Mouse (Mus musculus): ENCODE results near the gene Spdef. TPM values are rescaled to one million over a fixed set of nuclear protein-coding genes. Genes with fewer than 3 reads are reported as not detected.

The Spdef gene
- polyA plus RNA-seq (2014; fragmentation: Illumina TruSeq; extraction: RNeasy Lipid Tissue Mini Kit (QIAGEN cat#74804); ENCODE audit: low read depth, low replicate concordance), result 1.3 TPM

GRCm38 (mm10) chr17:27728770-27729169, at the start of gene Spdef:
Gene Spdef, minus strand, starts transcription at chr17:27728955.

Other genes with a start within 250 kb of the Spdef start
- gene Grm4, start 207.6 kb downstream of the Spdef start, polyA plus RNA-seq (2014; fragmentation: Illumina TruSeq; extraction: RNeasy Lipid Tissue Mini Kit (QIAGEN cat#74804); ENCODE audit: low read depth, low replicate concordance), result not detected
- 35.1 TPM for gene Hmga1, start 172.5 kb downstream of the Spdef start, polyA plus RNA-seq (2014; fragmentation: Illumina TruSeq; extraction: RNeasy Lipid Tissue Mini Kit (QIAGEN cat#74804); ENCODE audit: low read depth, low replicate concordance)
- 27.0 TPM for gene AI413582, start 163.2 kb downstream of the Spdef start, polyA plus RNA-seq (2014; fragmentation: Illumina TruSeq; extraction: RNeasy Lipid Tissue Mini Kit (QIAGEN cat#74804); ENCODE audit: low read depth, low replicate concordance)
- gene Nudt3, start 105.5 kb downstream of the Spdef start, polyA plus RNA-seq (2014; fragmentation: Illumina TruSeq; extraction: RNeasy Lipid Tissue Mini Kit (QIAGEN cat#74804); ENCODE audit: low read depth, low replicate concordance), result 74.8 TPM
- not detected for gene RPS10-NUDT3, start 93.7 kb downstream of the Spdef start, polyA plus RNA-seq (2014; fragmentation: Illumina TruSeq; extraction: RNeasy Lipid Tissue Mini Kit (QIAGEN cat#74804); ENCODE audit: low read depth, low replicate concordance)
- 1,364 TPM for gene Rps10, start 92.3 kb downstream of the Spdef start, polyA plus RNA-seq (2014; fragmentation: Illumina TruSeq; extraction: RNeasy Lipid Tissue Mini Kit (QIAGEN cat#74804); ENCODE audit: low read depth, low replicate concordance)
- gene Pacsin1, start 73.4 kb downstream of the Spdef start, polyA plus RNA-seq (2014; fragmentation: Illumina TruSeq; extraction: RNeasy Lipid Tissue Mini Kit (QIAGEN cat#74804); ENCODE audit: low read depth, low replicate concordance), result 14.0 TPM
- gene D17Wsu92e, start 91.7 kb upstream of the Spdef start, polyA plus RNA-seq (2014; fragmentation: Illumina TruSeq; extraction: RNeasy Lipid Tissue Mini Kit (QIAGEN cat#74804); ENCODE audit: low read depth, low replicate concordance), result 83.1 TPM
- 68.7 TPM for gene Snrpc, start 109.2 kb upstream of the Spdef start, polyA plus RNA-seq (2014; fragmentation: Illumina TruSeq; extraction: RNeasy Lipid Tissue Mini Kit (QIAGEN cat#74804); ENCODE audit: low read depth, low replicate concordance)
- gene Uhrf1bp1, start 127.5 kb upstream of the Spdef start, polyA plus RNA-seq (2014; fragmentation: Illumina TruSeq; extraction: RNeasy Lipid Tissue Mini Kit (QIAGEN cat#74804); ENCODE audit: low read depth, low replicate concordance), result 9.0 TPM
- gene Anks1, start 180.4 kb upstream of the Spdef start, polyA plus RNA-seq (2014; fragmentation: Illumina TruSeq; extraction: RNeasy Lipid Tissue Mini Kit (QIAGEN cat#74804); ENCODE audit: low read depth, low replicate concordance), result 25.0 TPM
- 29.5 TPM for gene Taf11, start 180.9 kb upstream of the Spdef start, polyA plus RNA-seq (2014; fragmentation: Illumina TruSeq; extraction: RNeasy Lipid Tissue Mini Kit (QIAGEN cat#74804); ENCODE audit: low read depth, low replicate concordance)